Mouse (Mus musculus) central nervous system, embryonic 18 days (tissue): ENCODE data around the gene Elp4. TPM values are rescaled to one million over a fixed set of nuclear protein-coding genes. Genes with fewer than 3 reads are reported as not detected.

Source experiments
- polyA plus RNA-seq: library from polyadenylated mRNA; depleted of rRNA; stranded (reverse); fragments of >200 nt; gene quantifications from 2 replicates; pipeline ENCODE4 v1.2.3, GENCODE M21; 2012; rRNA removed

The Elp4 gene
- 13.2 and 14.9 TPM in 2 replicates for polyA plus RNA-seq

DNA sequence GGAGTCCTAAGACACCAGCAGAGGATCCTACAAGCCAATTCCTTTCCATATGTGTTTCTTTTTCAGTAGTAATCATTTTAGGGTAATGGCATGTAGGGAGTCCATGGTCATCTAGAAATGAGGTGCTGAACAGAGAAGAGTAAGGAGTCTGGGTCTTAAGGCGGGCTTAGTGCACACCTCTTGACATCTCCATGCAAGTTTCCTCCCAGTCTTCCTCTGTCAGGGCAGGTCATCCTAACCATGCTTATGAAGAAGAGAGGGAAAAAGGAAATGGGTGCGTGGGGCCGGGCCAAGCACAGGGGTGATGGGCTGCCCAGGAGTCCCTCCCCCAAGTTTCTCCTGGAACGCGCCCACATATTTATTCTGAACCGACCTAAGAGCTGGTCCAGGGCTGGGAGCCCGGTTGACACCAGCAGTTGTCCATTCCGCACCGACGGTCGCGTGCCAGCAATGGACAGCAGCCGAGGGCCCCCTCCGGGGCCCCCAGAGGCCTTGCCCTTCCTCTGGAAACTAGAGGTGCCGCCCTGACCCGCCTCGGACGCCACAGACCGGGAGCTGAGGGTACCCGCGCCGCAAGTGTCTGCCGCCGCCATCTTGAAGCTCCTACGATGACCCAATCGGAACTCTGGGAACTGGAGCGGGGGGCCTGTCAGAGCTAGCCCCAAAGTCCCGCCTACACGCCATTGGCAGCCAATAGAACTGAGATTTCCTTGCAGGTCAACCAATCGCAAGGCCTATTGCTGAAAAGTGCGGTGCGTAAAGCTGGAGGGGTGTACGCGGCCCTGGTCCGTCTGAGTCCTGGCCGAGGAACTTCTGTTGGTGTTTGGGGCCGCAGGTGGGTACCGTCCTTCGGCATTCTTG is at the start of gene Elp4, which contains the start of gene Immp1l:
TSS of gene Elp4 (minus strand) at position 669 of the 861 bp plus-strand sequence.
TSS of gene Immp1l (plus strand) at position 743 of the 861 bp plus-strand sequence.

DNA sequence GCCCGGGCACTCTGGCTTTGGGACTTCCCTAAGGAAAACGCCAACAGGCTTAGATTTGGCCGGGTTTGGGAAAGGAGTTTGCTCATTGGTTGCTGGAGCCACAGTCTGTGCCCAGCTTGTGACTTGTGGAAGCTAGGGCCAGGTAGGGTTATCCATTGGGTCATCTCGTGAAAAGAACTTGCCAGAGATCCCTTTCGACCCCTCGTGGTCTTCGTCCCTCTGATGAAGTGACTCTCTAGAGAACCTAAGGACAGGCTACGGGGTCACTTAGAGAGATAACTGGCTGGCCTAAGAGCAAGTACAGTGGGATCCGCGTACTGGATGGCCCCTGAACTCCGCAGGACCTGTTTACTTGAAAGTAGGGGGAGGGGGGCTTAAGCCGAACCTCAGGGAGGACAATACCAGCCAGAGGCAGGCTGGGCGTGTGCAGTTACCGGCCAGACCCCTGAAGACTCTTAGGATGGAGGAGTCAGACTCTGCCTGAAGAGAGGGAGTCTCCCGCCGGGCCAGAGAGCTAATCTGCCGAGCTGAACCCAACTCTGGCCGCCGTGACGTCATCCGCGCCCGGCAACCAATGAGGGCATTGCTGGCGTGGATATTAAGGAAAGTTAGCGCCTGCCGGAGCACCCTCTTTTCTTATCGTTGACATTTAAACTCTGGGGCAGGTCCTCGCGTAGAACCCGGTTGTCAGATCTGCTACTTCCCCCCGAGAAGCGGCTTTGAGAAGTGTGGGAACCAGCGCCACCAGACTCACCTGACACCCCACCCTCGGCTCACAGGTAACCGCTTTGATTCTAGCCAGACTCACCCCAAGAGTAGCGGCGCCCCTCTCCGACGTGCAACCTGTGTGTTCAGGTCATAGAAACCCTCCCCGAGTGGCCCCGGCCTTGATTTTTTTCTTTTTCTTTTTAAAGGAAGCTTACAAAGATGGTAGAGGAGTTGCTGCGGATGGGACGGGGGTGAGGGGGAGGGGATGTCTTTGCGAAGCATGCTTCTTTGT is 235.8 kb downstream of the Elp4 start, which contains the start of gene Pax6:
TSS of gene Pax6 (plus strand) at position 630 of the 1,000 bp plus-strand sequence.

Other genes with a start within 250 kb of the Elp4 start
- 28.0 and 31.8 TPM in 2 replicates for gene Pax6, start 235.7 kb downstream of the Elp4 start, polyA plus RNA-seq
- 50.1 and 58.1 TPM in 2 replicates for gene Immp1l, start 74 bp upstream of the Elp4 start, polyA plus RNA-seq
- 21.6 and 24.7 TPM in 2 replicates for gene Dnajc24, start 99.0 kb upstream of the Elp4 start, polyA plus RNA-seq